Comparison of ENCODE assay signal across 9 mouse cellular contexts in the genomic region with DNA sequence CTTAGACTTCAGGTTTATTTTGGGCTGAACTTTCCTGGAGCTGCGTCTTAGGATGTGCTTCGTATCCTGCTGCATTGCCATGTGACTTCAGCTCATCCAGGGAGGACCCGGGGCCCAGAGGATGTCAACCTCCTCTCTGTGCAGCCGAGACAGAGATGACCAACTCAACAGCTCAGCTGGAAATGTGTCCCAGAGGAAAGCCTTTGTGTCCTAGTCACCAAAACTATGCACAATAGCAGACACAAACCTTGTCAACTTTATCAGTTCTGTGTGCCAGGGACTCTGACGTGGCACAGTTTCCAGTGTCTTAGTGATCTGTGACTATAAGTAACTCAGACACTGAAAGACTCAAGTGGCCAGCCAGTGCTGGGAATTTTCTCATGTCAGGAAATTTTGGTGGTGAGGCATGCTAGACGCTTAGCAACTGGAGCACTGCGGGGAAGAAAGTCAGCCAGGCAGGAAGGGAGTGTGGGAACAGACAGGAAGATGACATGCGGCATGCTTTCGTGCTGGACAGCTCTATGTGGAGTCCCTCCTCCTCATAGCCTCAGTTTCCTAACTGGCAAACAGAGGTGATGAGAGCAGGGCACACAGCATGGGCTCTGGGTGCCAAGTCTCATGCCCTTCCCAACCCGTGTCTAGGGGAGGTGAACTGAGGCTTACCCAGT.
DNase-seq lines count a peak whose midpoint lies in the region; ATAC-seq and TF ChIP-seq lines count a peak whose summit lies in the region.
"Had no signal": no experiment of that assay in that cellular context is flagged by ENCODE, and none has a peak within 500 bp of the region (broad histone marks: within the 10 kb centered on the region; RNA-seq: fewer than 3 reads in every experiment).

No protein-coding gene starts in this region.

- 0 out of 2 replicates have a peak overlapping the region, but pooled peaks have one; percentile 17 for H3K27ac ChIP-seq in hindbrain, embryonic 12.5 days
- H3K27ac ChIP-seq in hindbrain, embryonic 11.5 days (ENCODE audit: low read depth, low read length) = no peak overlapping the region
- peak overlapping the region; percentile 69 for H3K27ac ChIP-seq in brown adipose tissue, adult 24 weeks (replicated peaks; ENCODE audit: low read depth, low read length)
- no peak overlapping the region for H3K27ac ChIP-seq in lung, postnatal 0 days (ENCODE audit: low read length)

- intact Hi-C loops in heart, postnatal 10 days (cut with DNase I) = no loop called here

- no peaks in the 10 kb centered on the region for H3K9me3 ChIP-seq in hindbrain, embryonic 12.5 days (replicated peaks)
- H3K9me3 ChIP-seq in hindbrain, embryonic 11.5 days (ENCODE audit: control insufficient read depth, low read length) = no peaks in the 10 kb centered on the region
- H3K9me3 ChIP-seq in lung, postnatal 0 days (ENCODE audit: low read length) = no peaks in the 10 kb centered on the region

- no peaks in the 10 kb centered on the region for H3K36me3 ChIP-seq in hindbrain, embryonic 12.5 days
- no peaks in the 10 kb centered on the region for H3K36me3 ChIP-seq in hindbrain, embryonic 11.5 days (ENCODE audit: control insufficient read depth, insufficient read depth, low read length)
- no peaks in the 10 kb centered on the region for H3K36me3 ChIP-seq in lung, postnatal 0 days (ENCODE audit: insufficient read depth, low read length)

- H3K4me3 ChIP-seq in hindbrain, embryonic 12.5 days = no peak overlapping the region
- no peak overlapping the region for H3K4me3 ChIP-seq in hindbrain, embryonic 11.5 days (ENCODE audit: low read depth, low read length)
- no peak overlapping the region for H3K4me3 ChIP-seq in brown adipose tissue, adult 24 weeks (ENCODE audit: insufficient read depth, low read depth, low read length)
- H3K4me3 ChIP-seq in lung, postnatal 0 days (ENCODE audit: low read depth, low read length) = no peak overlapping the region

- WGBS in hindbrain, embryonic 12.5 days = 68% methylated on average over 10 of the region's 10 CpGs
- 76% methylated on average over 10 of the region's 10 CpGs for WGBS in hindbrain, embryonic 11.5 days
- 49% methylated on average over 10 of the region's 10 CpGs for WGBS in lung, postnatal 0 days

- DNase-seq in hindbrain, embryonic 11.5 days (ENCODE audit: low spot score) = no peak
- DNase-seq in heart, postnatal 10 days = peak; percentile 49 to 52
- DNase-seq in lung, postnatal 0 days (ENCODE audit: low spot score) = no peak
- no peak for DNase-seq in thymus, postnatal 4 days
- DNase-seq: embryo, embryonic 11 days had no signal

- TF ChIP-seq CTCF in lung, postnatal 0 days (IDR thresholded peaks at IDR 0.05) = no peak

- no peak overlapping the region for H3K4me2 ChIP-seq in hindbrain, embryonic 12.5 days (replicated peaks)
- H3K4me2 ChIP-seq in hindbrain, embryonic 11.5 days (replicated peaks; ENCODE audit: low read depth, low read length) = no peak overlapping the region
- H3K4me2 ChIP-seq in lung, postnatal 0 days (replicated peaks; ENCODE audit: low read depth, low read length) = no peak overlapping the region

- no peak overlapping the region for H3K9ac ChIP-seq in hindbrain, embryonic 12.5 days
- no peak overlapping the region for H3K9ac ChIP-seq in hindbrain, embryonic 11.5 days (ENCODE audit: low read depth, low read length)
- no peak overlapping the region for H3K9ac ChIP-seq in lung, postnatal 0 days (replicated peaks; ENCODE audit: low read depth)

- no peak for ATAC-seq in hindbrain, embryonic 12.5 days (ENCODE audit: low FRiP score)
- ATAC-seq in hindbrain, embryonic 11.5 days (ENCODE audit: low FRiP score) = no peak
- no peak for ATAC-seq in lung, postnatal 0 days
- no peak for ATAC-seq in frontal cortex, adult (ENCODE audit: low TSS enrichment)
- ATAC-seq: forebrain, embryonic 16.5 days had no signal

- H3K27me3 ChIP-seq in hindbrain, embryonic 12.5 days = no peaks in the 10 kb centered on the region
- H3K27me3 ChIP-seq in hindbrain, embryonic 11.5 days (ENCODE audit: control insufficient read depth, insufficient read depth, low read length) = no peaks in the 10 kb centered on the region
- H3K27me3 ChIP-seq in lung, postnatal 0 days (replicated peaks; ENCODE audit: insufficient read depth, low read length) = no peaks in the 10 kb centered on the region

- no peaks in the 10 kb centered on the region for H3K4me1 ChIP-seq in hindbrain, embryonic 12.5 days
- no peaks in the 10 kb centered on the region for H3K4me1 ChIP-seq in hindbrain, embryonic 11.5 days (replicated peaks; ENCODE audit: control insufficient read depth, insufficient read depth, low read length)
- H3K4me1 ChIP-seq in brown adipose tissue, adult 24 weeks (ENCODE audit: control insufficient read depth, insufficient read depth, insufficient read length, low read length) = peaks cover 18% of the 10 kb centered on the region
- no peaks in the 10 kb centered on the region for H3K4me1 ChIP-seq in lung, postnatal 0 days (ENCODE audit: insufficient read depth, low read depth, low read length)

- TF ChIP-seq EP300 in lung, postnatal 0 days (IDR thresholded peaks at IDR 0.05) = 0 out of 2 replicates have a peak, but pooled peaks have one; percentile 16

Comparison
In these comparisons a context has a peak if more than half of its experiments do, and no peak if none do; other contexts are left out.
1. H3K27ac ChIP-seq: peak in hindbrain, embryonic 12.5 days (single experiment) and brown adipose tissue, adult 24 weeks (single experiment); none in hindbrain, embryonic 11.5 days (single experiment) and lung, postnatal 0 days (single experiment).
2. DNase-seq: peak in heart, postnatal 10 days (2 of 2); none in hindbrain, embryonic 11.5 days (single experiment), lung, postnatal 0 days (single experiment) and thymus, postnatal 4 days (single experiment).